Mouse (Mus musculus) forebrain, embryonic 15.5 days (tissue): ENCODE data around the gene Tcl1b3. TPM values are rescaled to one million over a fixed set of nuclear protein-coding genes. Genes with fewer than 3 reads are reported as not detected.
"Not testable (repeated sequence)": the region's sequence is repeated elsewhere in the genome, so short reads cannot be mapped to it uniquely, and the experiment has no call there.

Experiments used
- ATAC-seq: fragments of 200-750 bp; cut with Nextera tagmentation; replicated peaks from 2 replicates; pipeline ENCODE4 v1.8.0; 2017; ENCODE audit warnings: mild to moderate bottlenecking, moderate TSS enrichment, moderate library complexity
- H3K27ac ChIP-seq: fragments of 300-500 bp; sonication (generic); replicated peaks from 2 replicates; pipeline ENCODE4 v1.5.1; 2015; ENCODE audit warnings: mild to moderate bottlenecking, inconsistent platforms
- H3K27me3 ChIP-seq: fragments of 300-500 bp; sonication (generic); 2 replicates; pipeline ENCODE4 v1.6.1; 2015; ENCODE audit warnings: inconsistent platforms
- H3K36me3 ChIP-seq: fragments of 300-500 bp; sonication (generic); 2 replicates; pipeline ENCODE4 v1.6.1; 2015; ENCODE audit warnings: mild to moderate bottlenecking, inconsistent platforms
- H3K4me1 ChIP-seq: fragments of 300-500 bp; sonication (generic); 2 replicates; pipeline ENCODE4 v1.6.1; 2015; ENCODE audit warnings: inconsistent platforms
- H3K4me2 ChIP-seq: fragments of 300-500 bp; sonication (generic); replicated peaks from 2 replicates; pipeline ENCODE4 v1.6.1; 2015; ENCODE audit warnings: mild to moderate bottlenecking, inconsistent platforms
- H3K4me3 ChIP-seq: fragments of 300-500 bp; sonication (generic); 2 replicates; pipeline ENCODE4 v1.5.1; 2015; ENCODE audit warnings: mild to moderate bottlenecking, inconsistent platforms
- H3K9ac ChIP-seq: fragments of 300-500 bp; sonication (generic); replicated peaks from 2 replicates; pipeline ENCODE4 v1.6.1; 2015; ENCODE audit warnings: mild to moderate bottlenecking, inconsistent platforms
- H3K9me3 ChIP-seq: fragments of 300-500 bp; sonication (generic); 2 replicates; pipeline ENCODE4 v1.6.1; 2016; ENCODE audit warnings: inconsistent platforms
- WGBS: fragments of 180-500 bp; shearing (Covaris S2); methylation state at CpG from one replicate; pipeline ENCODE4 v1.1.7; 2015; ENCODE audit warnings: mixed read lengths; 5-methylcytosine and 5-hydroxymethylcytosine counted together
- polyA plus RNA-seq: library from polyadenylated mRNA; unstranded; fragments of >200 nt; fragmentation: Nextera tagmentation; extraction: Ambion mirVana; gene quantifications from 2 replicates; pipeline ENCODE4 v1.2.1, GENCODE M21; 2015

The Tcl1b3 gene
- polyA plus RNA-seq = not detected in 2 replicates

DNA sequence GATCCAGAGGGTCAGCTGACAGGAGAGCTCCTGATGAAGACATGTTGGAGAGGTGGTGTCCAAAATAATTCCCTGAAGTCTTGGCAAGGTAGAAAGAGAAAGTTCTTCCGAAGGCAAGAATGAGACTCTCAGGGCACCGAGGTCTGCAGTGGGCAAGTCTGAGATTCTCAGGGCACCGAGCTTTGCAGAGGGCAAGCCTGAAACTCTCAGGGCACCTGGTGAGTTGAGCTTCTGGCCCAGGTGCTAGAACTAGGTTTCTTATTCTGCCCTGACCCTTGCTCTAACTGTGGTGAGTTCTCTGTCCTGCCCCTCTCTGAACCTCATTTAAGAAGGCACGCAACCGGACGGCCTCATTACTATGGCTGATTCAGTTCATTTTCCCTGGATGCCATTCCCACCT, at the start of gene Tcl1b3:
TSS of gene Tcl1b3 (plus strand) at position 301 of the 400 bp plus-strand sequence.
- 95% methylated on average over 6 of the region's 6 CpGs for WGBS
- ATAC-seq, H3K4me2 ChIP-seq, H3K27me3 ChIP-seq, H3K9ac ChIP-seq, H3K36me3 ChIP-seq, H3K4me1 ChIP-seq, H3K4me3 ChIP-seq, H3K9me3 ChIP-seq, H3K27ac ChIP-seq: not testable (repeated sequence)

DNA sequence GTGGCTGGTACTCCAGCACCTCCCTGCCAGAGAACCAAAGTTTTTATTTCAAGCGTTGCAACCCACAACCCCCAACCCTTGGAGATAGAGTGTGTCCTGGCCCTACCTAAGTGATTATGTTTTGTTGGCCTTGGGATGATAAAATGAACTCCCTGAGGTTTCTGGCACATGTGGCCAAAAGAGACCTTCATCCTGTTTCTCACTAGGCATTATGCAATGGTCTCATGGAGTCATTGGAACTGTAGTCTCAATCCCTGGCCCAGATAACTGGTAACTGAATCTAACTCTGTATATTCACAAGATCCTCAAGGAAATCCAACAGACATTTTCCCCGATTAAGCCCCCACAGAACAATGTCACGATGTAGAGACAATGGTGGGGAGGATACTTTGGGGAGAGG, 47.7 kb upstream of the Tcl1b3 start:
- Histone ChIP-seq H3K4me3 (no peak overlapping the region), H3K4me2 (no peak overlapping the region), H3K4me1 (no peaks in the 10 kb centered on the region), H3K27me3 (no peaks in the 10 kb centered on the region), H3K9ac (no peak overlapping the region), H3K36me3 (no peaks in the 10 kb centered on the region), H3K9me3 (no peaks in the 10 kb centered on the region), H3K27ac (no peak overlapping the region)
- ATAC-seq = no peak
- WGBS = 96% methylated on average over 3 of the region's 3 CpGs

DNA sequence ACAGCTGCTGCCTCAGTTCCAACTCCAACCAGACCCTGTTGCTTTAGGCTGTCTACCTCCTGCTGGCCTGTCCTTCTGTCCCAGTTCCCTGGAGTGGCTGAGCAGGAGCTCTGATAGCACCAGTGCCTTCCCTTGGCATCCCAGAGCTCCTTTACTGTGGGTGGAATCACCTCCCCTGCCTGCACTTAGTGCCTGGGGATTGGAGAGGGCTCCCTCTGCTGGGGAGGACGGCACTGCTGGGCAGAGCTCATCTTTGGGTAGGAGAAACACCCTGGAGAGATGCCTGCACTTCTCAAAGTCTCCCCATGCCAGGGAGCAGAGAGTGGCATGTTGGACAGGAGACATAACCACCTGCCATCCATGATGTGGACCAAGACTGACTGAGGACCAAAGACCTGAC, 45.9 kb upstream of the Tcl1b3 start:
- not testable (repeated sequence) for H3K9ac ChIP-seq, ATAC-seq, H3K4me1 ChIP-seq, H3K27me3 ChIP-seq, H3K4me3 ChIP-seq, H3K27ac ChIP-seq, H3K36me3 ChIP-seq, H3K9me3 ChIP-seq, H3K4me2 ChIP-seq
- WGBS = 64% methylated on average over 1 of the region's 1 CpGs

DNA sequence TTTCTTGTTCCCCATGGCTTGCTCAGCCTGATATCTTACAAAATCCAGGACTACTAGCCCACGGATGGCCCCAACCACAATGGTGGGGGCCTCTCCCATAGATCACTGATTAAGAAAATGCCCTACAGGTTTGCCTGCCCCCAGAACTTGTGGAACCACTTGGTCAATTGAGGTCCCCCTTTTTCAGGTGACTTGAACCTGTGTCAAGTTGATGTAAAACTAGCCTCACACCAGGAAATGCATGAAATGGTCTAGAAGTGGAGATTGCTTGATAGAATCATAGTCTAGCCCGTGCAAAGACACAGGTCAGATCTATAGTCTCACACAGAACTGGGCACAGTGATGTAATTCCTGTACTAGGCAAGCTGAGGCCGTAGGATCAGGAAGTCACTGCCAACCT, 45.1 kb upstream of the Tcl1b3 start, which contains the start of gene Tcl1b2:
TSS of gene Tcl1b2 (plus strand) at position 301 of the 400 bp plus-strand sequence.
- WGBS = 82% methylated on average over 3 of the region's 3 CpGs
- Histone ChIP-seq H3K36me3 (no peaks in the 10 kb centered on the region), H3K9ac (no peak within 1 kb of the TSS), H3K4me1 (no peaks in the 10 kb centered on the region), H3K9me3 (no peaks in the 10 kb centered on the region), H3K27me3 (no peaks in the 10 kb centered on the region), H3K4me2 (no peak within 1 kb of the TSS), H3K27ac (no peak within 1 kb of the TSS), H3K4me3 (no peak within 1 kb of the TSS)
- ATAC-seq = no peak

GRCm38 (mm10) chr12:105155286-105155685, 35.6 kb upstream of the Tcl1b3 start:
- not testable (repeated sequence) for H3K4me2 ChIP-seq, H3K9ac ChIP-seq, H3K27ac ChIP-seq, H3K4me1 ChIP-seq, ATAC-seq, H3K27me3 ChIP-seq, H3K36me3 ChIP-seq, H3K9me3 ChIP-seq, H3K4me3 ChIP-seq
- WGBS = 80% methylated on average over 4 of the region's 4 CpGs

DNA sequence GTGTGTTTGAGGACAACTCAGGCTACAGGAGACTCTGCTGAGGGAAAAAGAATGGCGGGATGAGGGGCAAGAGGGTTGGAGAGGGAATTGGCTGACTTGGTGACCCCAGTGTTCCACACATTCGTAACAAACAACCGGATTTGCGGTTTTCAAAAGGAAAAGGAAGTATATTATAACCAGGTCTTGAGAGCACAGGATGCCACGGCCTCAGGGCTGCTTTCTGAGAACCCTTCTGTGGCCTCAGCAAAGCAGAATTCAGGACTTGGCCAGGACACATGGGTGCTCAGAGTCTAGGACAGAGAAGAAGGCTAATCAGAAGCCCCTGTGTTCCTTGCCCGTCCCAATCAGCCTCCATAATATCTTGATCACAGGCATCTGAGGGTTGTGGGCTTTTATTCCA, 32.0 kb upstream of the Tcl1b3 start:
- H3K27ac ChIP-seq = no peak overlapping the region
- no peak overlapping the region for H3K9ac ChIP-seq
- ATAC-seq = no peak
- no peak overlapping the region for H3K4me3 ChIP-seq
- 83% methylated on average over 6 of the region's 6 CpGs for WGBS
- no peaks in the 10 kb centered on the region for H3K27me3 ChIP-seq
- no peaks in the 10 kb centered on the region for H3K9me3 ChIP-seq
- no peaks in the 10 kb centered on the region for H3K36me3 ChIP-seq
- no peaks in the 10 kb centered on the region for H3K4me1 ChIP-seq
- H3K4me2 ChIP-seq = no peak overlapping the region

DNA sequence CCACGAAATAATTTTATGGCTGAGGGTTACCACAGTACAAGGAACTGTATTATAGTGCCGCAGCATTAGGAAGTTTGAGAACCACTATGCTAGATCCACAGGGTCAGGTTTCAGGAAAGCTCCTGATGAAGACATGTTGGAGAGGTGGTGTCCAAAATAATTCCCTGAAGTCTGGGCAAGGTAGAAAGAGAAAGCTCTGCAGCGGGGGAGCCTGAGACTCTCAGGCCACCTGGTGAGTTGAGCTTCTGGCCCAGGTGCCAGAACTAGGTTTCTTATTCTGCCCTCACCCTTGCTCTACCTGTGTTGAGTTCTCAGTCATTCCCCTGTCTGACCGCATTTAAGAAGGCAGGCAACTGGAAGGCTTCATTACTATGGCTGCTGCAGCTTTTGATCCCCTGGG, 31.5 kb upstream of the Tcl1b3 start, which contains the start of gene Tcl1b1:
TSS of gene Tcl1b1 (plus strand) at position 301 of the 400 bp plus-strand sequence.
- no peak within 1 kb of the TSS for H3K9ac ChIP-seq
- no peak within 1 kb of the TSS for H3K27ac ChIP-seq
- no peaks in the 10 kb centered on the region for H3K36me3 ChIP-seq
- no peak for ATAC-seq
- H3K9me3 ChIP-seq = no peaks in the 10 kb centered on the region
- H3K4me3 ChIP-seq = no peak within 1 kb of the TSS
- 84% methylated on average over 4 of the region's 4 CpGs for WGBS
- no peaks in the 10 kb centered on the region for H3K4me1 ChIP-seq
- H3K4me2 ChIP-seq = no peak within 1 kb of the TSS
- H3K27me3 ChIP-seq = no peaks in the 10 kb centered on the region

GRCm38 (mm10) chr12:105166734-105167133, 24.1 kb upstream of the Tcl1b3 start:
- Histone ChIP-seq H3K27me3 (no peaks in the 10 kb centered on the region), H3K9ac (no peak overlapping the region), H3K27ac (no peak overlapping the region), H3K4me2 (no peak overlapping the region), H3K36me3 (no peaks in the 10 kb centered on the region), H3K4me1 (no peaks in the 10 kb centered on the region), H3K9me3 (no peaks in the 10 kb centered on the region), H3K4me3 (no peak overlapping the region)
- no peak for ATAC-seq
- WGBS = 79% methylated on average over 3 of the region's 3 CpGs

DNA sequence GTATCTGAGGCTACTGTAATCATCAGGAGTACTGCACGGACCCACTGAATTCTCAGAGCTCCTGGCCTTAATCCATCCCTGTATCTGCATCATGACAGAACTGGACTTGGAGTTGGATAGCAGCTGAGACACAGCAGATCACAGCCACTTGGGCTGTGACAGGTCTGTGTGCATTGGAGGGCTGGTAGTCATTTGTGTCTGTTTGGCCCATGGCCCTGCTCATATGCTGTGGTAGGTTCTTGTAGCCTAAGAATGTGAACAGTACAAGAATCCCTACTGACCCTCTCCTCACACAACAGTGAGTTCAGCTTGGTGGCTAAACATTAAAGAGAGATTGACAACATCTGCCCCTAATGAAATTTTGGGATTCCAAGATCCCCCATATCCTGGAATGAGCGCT, 17.5 kb upstream of the Tcl1b3 start:
- no peaks in the 10 kb centered on the region for H3K4me1 ChIP-seq
- H3K9ac ChIP-seq = no peak overlapping the region
- no peak overlapping the region for H3K27ac ChIP-seq
- no peaks in the 10 kb centered on the region for H3K36me3 ChIP-seq
- H3K4me3 ChIP-seq = no peak overlapping the region
- no peaks in the 10 kb centered on the region for H3K9me3 ChIP-seq
- WGBS = 85% methylated on average over 2 of the region's 2 CpGs
- ATAC-seq = no peak
- H3K4me2 ChIP-seq = no peak overlapping the region
- H3K27me3 ChIP-seq = no peaks in the 10 kb centered on the region

- not testable (repeated sequence) for H3K27ac ChIP-seq, ATAC-seq, H3K4me1 ChIP-seq, H3K9ac ChIP-seq, H3K4me3 ChIP-seq, H3K4me2 ChIP-seq, H3K36me3 ChIP-seq, H3K9me3 ChIP-seq, H3K27me3 ChIP-seq
- 25% methylated on average over 2 of the region's 2 CpGs for WGBS
These were observed 16.5 kb upstream of the Tcl1b3 start for GRCm38 (mm10) chr12:105174318-105174717.

GRCm38 (mm10) chr12:105176044-105176443, 14.8 kb upstream of the Tcl1b3 start, which contains the start of gene Tcl1b5:
Gene Tcl1b5 (plus strand): TSS chr12:105176344.
- H3K9ac ChIP-seq, H3K9me3 ChIP-seq, ATAC-seq, H3K4me3 ChIP-seq, H3K27me3 ChIP-seq, H3K4me2 ChIP-seq, H3K27ac ChIP-seq, H3K4me1 ChIP-seq, H3K36me3 ChIP-seq: not testable (repeated sequence)
- 73% methylated on average over 3 of the region's 3 CpGs for WGBS

- not testable (repeated sequence) for H3K27me3 ChIP-seq, H3K4me2 ChIP-seq, H3K4me1 ChIP-seq, H3K9me3 ChIP-seq, H3K27ac ChIP-seq, ATAC-seq, H3K36me3 ChIP-seq, H3K9ac ChIP-seq, H3K4me3 ChIP-seq
- 80% methylated on average over 4 of the region's 4 CpGs for WGBS
These were observed 9.7 kb upstream of the Tcl1b3 start for GRCm38 (mm10) chr12:105181040-105181644.

DNA sequence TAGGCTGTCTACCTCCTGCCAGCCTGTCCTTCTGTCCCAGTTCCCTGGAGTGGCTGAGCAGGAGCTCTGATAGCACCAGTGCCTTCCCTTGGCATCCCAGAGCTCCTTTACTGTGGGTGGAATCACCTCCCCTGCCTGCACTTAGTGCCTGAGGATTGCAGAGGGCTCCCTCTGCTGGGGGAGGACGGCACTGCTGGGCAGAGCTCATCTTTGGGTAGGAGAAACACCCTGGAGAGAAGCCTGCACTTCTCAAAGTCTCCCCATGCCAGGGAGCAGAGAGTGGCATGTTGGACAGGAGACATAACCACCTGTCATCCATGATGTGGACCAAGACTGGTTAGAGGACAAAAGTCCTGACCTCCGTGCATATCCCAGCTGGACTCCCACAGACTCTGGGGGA, 1.9 kb upstream of the Tcl1b3 start:
- H3K27me3 ChIP-seq, H3K9ac ChIP-seq, H3K36me3 ChIP-seq, H3K27ac ChIP-seq, H3K9me3 ChIP-seq, ATAC-seq, H3K4me2 ChIP-seq, H3K4me1 ChIP-seq, H3K4me3 ChIP-seq: not testable (repeated sequence)
- 62% methylated on average over 2 of the region's 2 CpGs for WGBS
